In genomic region chr14:55497449-55497821, GRCm38 (mm10) we compare ENCODE assay signal across 9 mouse cellular contexts. TPM values are rescaled to one million over a fixed set of nuclear protein-coding genes. Genes with fewer than 3 reads are reported as not detected.
DNase-seq lines count a peak whose midpoint lies in the region; ATAC-seq and TF ChIP-seq lines count a peak whose summit lies in the region.
"Had no signal": no experiment of that assay in that cellular context is flagged by ENCODE, and none has a peak within 500 bp of the region (broad histone marks: within the 10 kb centered on the region; RNA-seq: fewer than 3 reads in every experiment).

No protein-coding gene starts in this region.

- no peaks in the 10 kb centered on the region for H3K9me3 ChIP-seq in embryonic facial prominence, embryonic 14.5 days (ENCODE audit: control insufficient read depth, low read length)
- no peaks in the 10 kb centered on the region for H3K9me3 ChIP-seq in heart, embryonic 13.5 days
- H3K9me3 ChIP-seq in kidney, embryonic 16.5 days (ENCODE audit: low read length) = no peaks in the 10 kb centered on the region
- H3K9me3 ChIP-seq in liver, embryonic 14.5 days (ENCODE audit: control insufficient read depth, low read length) = no peaks in the 10 kb centered on the region
- no peaks in the 10 kb centered on the region for H3K9me3 ChIP-seq in neural tube, embryonic 11.5 days (ENCODE audit: control insufficient read depth, low read length)
- H3K9me3 ChIP-seq in stomach, postnatal 0 days (ENCODE audit: control insufficient read depth, low read length) = no peaks in the 10 kb centered on the region

- no peak overlapping the region for H3K4me3 ChIP-seq in embryonic facial prominence, embryonic 14.5 days (ENCODE audit: low read depth, low read length)
- H3K4me3 ChIP-seq in heart, embryonic 13.5 days = no peak overlapping the region
- H3K4me3 ChIP-seq in kidney, embryonic 16.5 days (ENCODE audit: low read length) = no peak overlapping the region
- H3K4me3 ChIP-seq in liver, embryonic 14.5 days (ENCODE audit: insufficient read depth in 1 of 2, low read depth in 2 of 2, low read length in 2 of 2) = no peak overlapping the region
- H3K4me3 ChIP-seq in neural tube, embryonic 11.5 days (ENCODE audit: low read depth, low read length) = no peak overlapping the region
- H3K4me3 ChIP-seq in stomach, postnatal 0 days (ENCODE audit: low read depth, low read length) = no peak overlapping the region
- H3K4me3 ChIP-seq: erythroblast, embryonic 14.5 days had no signal

- peak; percentile 91 for DNase-seq in CD4-positive, CD25-positive, alpha-beta regulatory T cell, adult 2 months (ENCODE audit: low read depth, low spot score)
- peak; percentile 65 to 82 for DNase-seq in adrenal gland, postnatal 4 days (ENCODE audit: low spot score in 2 of 2)
- DNase-seq in embryonic facial prominence, embryonic 14.5 days (ENCODE audit: low spot score) = peak; percentile 80
- peak; percentile 51 to 64 (median 59) for DNase-seq in liver, embryonic 14.5 days (ENCODE audit: low read depth in 3 of 3, low spot score in 3 of 3)
- DNase-seq in neural tube, embryonic 11.5 days (ENCODE audit: low spot score) = peak; percentile 88
- peak; percentile 88 for DNase-seq in stomach, postnatal 0 days (ENCODE audit: low spot score)

- 25% methylated on average over 6 of the region's 6 CpGs for WGBS in embryonic facial prominence, embryonic 14.5 days
- WGBS in heart, embryonic 13.5 days = 25% methylated on average over 6 of the region's 6 CpGs
- 17% methylated on average over 6 of the region's 6 CpGs for WGBS in kidney, embryonic 16.5 days
- WGBS in liver, embryonic 14.5 days (ENCODE audit: insufficient replicate concordance) = 30% methylated on average over 6 of the region's 6 CpGs
- WGBS in neural tube, embryonic 11.5 days = 37% methylated on average over 6 of the region's 6 CpGs
- WGBS in stomach, postnatal 0 days = 14% methylated on average over 6 of the region's 6 CpGs

- peak; percentile 99 for TF ChIP-seq CTCF in liver, embryonic 14.5 days (IDR thresholded peaks at IDR 0.05; ENCODE audit: low read depth)
- peak; percentile 99 for TF ChIP-seq CTCF in stomach, postnatal 0 days (IDR thresholded peaks at IDR 0.05; ENCODE audit: low read depth)

- no peak for TF ChIP-seq EP300 in liver, embryonic 14.5 days (IDR thresholded peaks at IDR 0.05; ENCODE audit: low read depth)
- TF ChIP-seq EP300 in stomach, postnatal 0 days (optimal IDR thresholded peaks at IDR 0.05) = no peak

- no peak overlapping the region for H3K27ac ChIP-seq in embryonic facial prominence, embryonic 14.5 days (replicated peaks; ENCODE audit: low read depth, low read length)
- no peak overlapping the region for H3K27ac ChIP-seq in heart, embryonic 13.5 days (replicated peaks)
- no peak overlapping the region for H3K27ac ChIP-seq in kidney, embryonic 16.5 days (ENCODE audit: low read length)
- H3K27ac ChIP-seq in liver, embryonic 14.5 days = no peak overlapping the region
- H3K27ac ChIP-seq in neural tube, embryonic 11.5 days (ENCODE audit: low read depth, low read length) = no peak overlapping the region
- no peak overlapping the region for H3K27ac ChIP-seq in stomach, postnatal 0 days (replicated peaks)

- H3K27me3 ChIP-seq in embryonic facial prominence, embryonic 14.5 days (replicated peaks; ENCODE audit: control insufficient read depth, insufficient read depth, low read length) = no peaks in the 10 kb centered on the region
- H3K27me3 ChIP-seq in heart, embryonic 13.5 days (replicated peaks) = peaks cover 12% of the 10 kb centered on the region
- no peaks in the 10 kb centered on the region for H3K27me3 ChIP-seq in kidney, embryonic 16.5 days (ENCODE audit: insufficient read depth, low read length)
- H3K27me3 ChIP-seq in liver, embryonic 14.5 days (ENCODE audit: control insufficient read depth, insufficient read depth, low read length) = no peaks in the 10 kb centered on the region
- no peaks in the 10 kb centered on the region for H3K27me3 ChIP-seq in neural tube, embryonic 11.5 days (ENCODE audit: control insufficient read depth, insufficient read depth, low read length)
- H3K27me3 ChIP-seq in stomach, postnatal 0 days (ENCODE audit: control insufficient read depth, insufficient read depth, low read length) = no peaks in the 10 kb centered on the region

- peak; percentile 58; the same call in 1 of the 2 replicates for ATAC-seq in embryonic facial prominence, embryonic 14.5 days (ENCODE audit: low read depth)
- no peak for ATAC-seq in heart, embryonic 13.5 days (ENCODE audit: extremely low read depth, insufficient number of reproducible peaks, low FRiP score, low TSS enrichment)
- ATAC-seq in kidney, embryonic 16.5 days (ENCODE audit: low FRiP score, low TSS enrichment) = peak; percentile 70
- ATAC-seq in liver, embryonic 14.5 days (ENCODE audit: insufficient read depth) = peak; percentile 24
- peak; percentile 46; the same call in 1 of the 2 replicates for ATAC-seq in neural tube, embryonic 11.5 days (ENCODE audit: insufficient read depth, low FRiP score, low TSS enrichment)
- ATAC-seq in stomach, postnatal 0 days (ENCODE audit: low FRiP score, low TSS enrichment) = peak; percentile 62

- H3K36me3 ChIP-seq in embryonic facial prominence, embryonic 14.5 days (ENCODE audit: control insufficient read depth, insufficient read depth, low read length) = no peaks in the 10 kb centered on the region
- no peaks in the 10 kb centered on the region for H3K36me3 ChIP-seq in heart, embryonic 13.5 days
- H3K36me3 ChIP-seq in kidney, embryonic 16.5 days (ENCODE audit: insufficient read depth, low read length) = no peaks in the 10 kb centered on the region; the same call in 1 of the 2 replicates
- H3K36me3 ChIP-seq in liver, embryonic 14.5 days (replicated peaks; ENCODE audit: control insufficient read depth, insufficient read depth, low read depth) = no peaks in the 10 kb centered on the region
- H3K36me3 ChIP-seq in neural tube, embryonic 11.5 days (ENCODE audit: control insufficient read depth, insufficient read depth, low read length) = no peaks in the 10 kb centered on the region; the same call in 1 of the 2 replicates
- H3K36me3 ChIP-seq in stomach, postnatal 0 days (ENCODE audit: control insufficient read depth, insufficient read depth, low read length) = no peaks in the 10 kb centered on the region

- H3K4me1 ChIP-seq in embryonic facial prominence, embryonic 14.5 days (ENCODE audit: control insufficient read depth, insufficient read depth, low read length) = no peaks in the 10 kb centered on the region
- peaks cover 18% of the 10 kb centered on the region for H3K4me1 ChIP-seq in heart, embryonic 13.5 days
- H3K4me1 ChIP-seq in kidney, embryonic 16.5 days (ENCODE audit: insufficient read depth, low read length) = peaks cover 4% of the 10 kb centered on the region; the same call in 1 of the 2 replicates
- H3K4me1 ChIP-seq in liver, embryonic 14.5 days (replicated peaks; ENCODE audit: control insufficient read depth in 2 of 2, insufficient read depth in 2 of 2, low read length in 1 of 2) = peaks cover 0 to 2% of the 10 kb centered on the region in 2 experiments; a peak in 2 of 4 replicates
- no peaks in the 10 kb centered on the region for H3K4me1 ChIP-seq in neural tube, embryonic 11.5 days (ENCODE audit: control insufficient read depth, insufficient read depth, low read length)
- H3K4me1 ChIP-seq in stomach, postnatal 0 days (replicated peaks; ENCODE audit: control insufficient read depth, insufficient read depth) = no peaks in the 10 kb centered on the region

- H3K9ac ChIP-seq in embryonic facial prominence, embryonic 14.5 days (ENCODE audit: low read depth, low read length) = peak overlapping the region; percentile 43; the same call in 1 of the 2 replicates
- 0 out of 2 replicates have a peak overlapping the region, but pooled peaks have one; percentile 17 for H3K9ac ChIP-seq in heart, embryonic 13.5 days
- H3K9ac ChIP-seq in kidney, embryonic 16.5 days (replicated peaks; ENCODE audit: low read length) = peak overlapping the region; percentile 63; the same call in 1 of the 2 replicates
- H3K9ac ChIP-seq in liver, embryonic 14.5 days (replicated peaks) = no peak overlapping the region
- H3K9ac ChIP-seq in neural tube, embryonic 11.5 days (ENCODE audit: low read length) = no peak overlapping the region
- H3K9ac ChIP-seq in stomach, postnatal 0 days (ENCODE audit: low read length) = no peak overlapping the region

- no peak overlapping the region for H3K4me2 ChIP-seq in embryonic facial prominence, embryonic 14.5 days (ENCODE audit: low read depth, low read length)
- no peak overlapping the region for H3K4me2 ChIP-seq in heart, embryonic 13.5 days
- H3K4me2 ChIP-seq in kidney, embryonic 16.5 days (replicated peaks; ENCODE audit: low read depth, low read length) = no peak overlapping the region
- H3K4me2 ChIP-seq in liver, embryonic 14.5 days (ENCODE audit: low read depth) = no peak overlapping the region
- H3K4me2 ChIP-seq in neural tube, embryonic 11.5 days (ENCODE audit: low read depth) = no peak overlapping the region
- H3K4me2 ChIP-seq in stomach, postnatal 0 days (replicated peaks; ENCODE audit: low read depth) = no peak overlapping the region

RNA-seq across cellular contexts. Expression of gene Carmil3, which starts 7.0 kb away (rescaled TPM):
- 10 to 100 TPM; 19.6 to 25.4 TPM for total RNA-seq in adrenal gland, postnatal 4 days (2021)
- polyA plus RNA-seq in embryonic facial prominence, embryonic 14.5 days (2014; fragmentation: Nextera tagmentation; extraction: Ambion mirVana) = 3.4 and 3.9 TPM in 2 replicates
- polyA plus RNA-seq in heart, embryonic 13.5 days (2015; fragmentation: Nextera tagmentation; extraction: Ambion mirVana) = 1.9 TPM in 2 replicates
- 2.5 and 3.0 TPM in 2 replicates for polyA plus RNA-seq in kidney, embryonic 16.5 days (2015; fragmentation: Nextera tagmentation; extraction: Ambion mirVana)
- polyA plus RNA-seq in liver, embryonic 14.5 days (2012; rRNA removed) = 2.6 TPM in 2 replicates
- 0.32 and 0.45 TPM in 2 replicates for polyA plus RNA-seq in liver, embryonic 14.5 days (2014; fragmentation: Nextera tagmentation; extraction: Ambion mirVana)
- polyA plus RNA-seq in neural tube, embryonic 11.5 days (2014; fragmentation: Nextera tagmentation; extraction: Ambion mirVana) = 9.4 and 9.5 TPM in 2 replicates
- polyA plus RNA-seq in stomach, postnatal 0 days (2015; fragmentation: Nextera tagmentation; extraction: Ambion mirVana) = 0.46 and 0.81 TPM in 2 replicates
- polyA plus RNA-seq: erythroblast, embryonic 14.5 days had no signal

RNA-seq across cellular contexts. Expression of gene Cpne6, which starts 12.8 kb away (rescaled TPM):
- 1 to 10 TPM in 1 of 2 experiments, under 1 TPM in 1; 0.53 to 1.1 TPM for total RNA-seq in adrenal gland, postnatal 4 days (2021)
- 3.7 and 5.2 TPM in 2 replicates for polyA plus RNA-seq in embryonic facial prominence, embryonic 14.5 days (2014; fragmentation: Nextera tagmentation; extraction: Ambion mirVana)
- polyA plus RNA-seq in heart, embryonic 13.5 days (2015; fragmentation: Nextera tagmentation; extraction: Ambion mirVana) = 0.43 and 0.47 TPM in 2 replicates
- 0.21 and 0.46 TPM in 2 replicates for polyA plus RNA-seq in kidney, embryonic 16.5 days (2015; fragmentation: Nextera tagmentation; extraction: Ambion mirVana)
- polyA plus RNA-seq in liver, embryonic 14.5 days (2012; rRNA removed) = 0.05 and 0.06 TPM in 2 replicates
- not detected in 2 replicates for polyA plus RNA-seq in liver, embryonic 14.5 days (2014; fragmentation: Nextera tagmentation; extraction: Ambion mirVana)
- polyA plus RNA-seq in neural tube, embryonic 11.5 days (2014; fragmentation: Nextera tagmentation; extraction: Ambion mirVana) = 0.99 and 1.7 TPM in 2 replicates
- polyA plus RNA-seq in stomach, postnatal 0 days (2015; fragmentation: Nextera tagmentation; extraction: Ambion mirVana) = 0.08 and 0.17 TPM in 2 replicates
- polyA plus RNA-seq: erythroblast, embryonic 14.5 days had no signal

RNA-seq across cellular contexts. Expression of gene Dhrs4, which starts 18.9 kb away (rescaled TPM):
- 10 to 100 TPM; 82.9 to 85.8 TPM for total RNA-seq in adrenal gland, postnatal 4 days (2021)
- 46.9 and 47.4 TPM in 2 replicates for polyA plus RNA-seq in embryonic facial prominence, embryonic 14.5 days (2014; fragmentation: Nextera tagmentation; extraction: Ambion mirVana)
- polyA plus RNA-seq in heart, embryonic 13.5 days (2015; fragmentation: Nextera tagmentation; extraction: Ambion mirVana) = 64.7 and 68.9 TPM in 2 replicates
- 147 and 157 TPM in 2 replicates for polyA plus RNA-seq in kidney, embryonic 16.5 days (2015; fragmentation: Nextera tagmentation; extraction: Ambion mirVana)
- 40.3 and 44.1 TPM in 2 replicates for polyA plus RNA-seq in liver, embryonic 14.5 days (2012; rRNA removed)
- polyA plus RNA-seq in liver, embryonic 14.5 days (2014; fragmentation: Nextera tagmentation; extraction: Ambion mirVana) = 40.4 and 42.2 TPM in 2 replicates
- 33.2 and 36.5 TPM in 2 replicates for polyA plus RNA-seq in neural tube, embryonic 11.5 days (2014; fragmentation: Nextera tagmentation; extraction: Ambion mirVana)
- 53.7 and 54.5 TPM in 2 replicates for polyA plus RNA-seq in stomach, postnatal 0 days (2015; fragmentation: Nextera tagmentation; extraction: Ambion mirVana)

RNA-seq across cellular contexts. Expression of gene Nrl, which starts 27.3 kb away (rescaled TPM):
- total RNA-seq in adrenal gland, postnatal 4 days (2021) = not detected
- not detected in 2 replicates for polyA plus RNA-seq in embryonic facial prominence, embryonic 14.5 days (2014; fragmentation: Nextera tagmentation; extraction: Ambion mirVana)
- polyA plus RNA-seq in heart, embryonic 13.5 days (2015; fragmentation: Nextera tagmentation; extraction: Ambion mirVana) = not detected in 2 replicates
- polyA plus RNA-seq in kidney, embryonic 16.5 days (2015; fragmentation: Nextera tagmentation; extraction: Ambion mirVana) = not detected in 2 replicates
- not detected in 2 replicates for polyA plus RNA-seq in liver, embryonic 14.5 days (2012; rRNA removed)
- not detected in 2 replicates for polyA plus RNA-seq in liver, embryonic 14.5 days (2014; fragmentation: Nextera tagmentation; extraction: Ambion mirVana)
- not detected in 2 replicates for polyA plus RNA-seq in neural tube, embryonic 11.5 days (2014; fragmentation: Nextera tagmentation; extraction: Ambion mirVana)
- 0.11 TPM in 1 of 2 replicates, not detected in the other for polyA plus RNA-seq in stomach, postnatal 0 days (2015; fragmentation: Nextera tagmentation; extraction: Ambion mirVana)

RNA-seq across cellular contexts. Expression of gene Pck2, which starts 42.6 kb away (rescaled TPM):
- total RNA-seq in adrenal gland, postnatal 4 days (2021) = 10 to 100 TPM; 63.4 to 64.0 TPM
- polyA plus RNA-seq in embryonic facial prominence, embryonic 14.5 days (2014; fragmentation: Nextera tagmentation; extraction: Ambion mirVana) = 28.1 and 32.7 TPM in 2 replicates
- 40.9 and 43.9 TPM in 2 replicates for polyA plus RNA-seq in heart, embryonic 13.5 days (2015; fragmentation: Nextera tagmentation; extraction: Ambion mirVana)
- 64.2 and 66.0 TPM in 2 replicates for polyA plus RNA-seq in kidney, embryonic 16.5 days (2015; fragmentation: Nextera tagmentation; extraction: Ambion mirVana)
- polyA plus RNA-seq in liver, embryonic 14.5 days (2012; rRNA removed) = 19.6 and 21.9 TPM in 2 replicates
- polyA plus RNA-seq in liver, embryonic 14.5 days (2014; fragmentation: Nextera tagmentation; extraction: Ambion mirVana) = 15.6 and 20.6 TPM in 2 replicates
- 14.5 and 14.7 TPM in 2 replicates for polyA plus RNA-seq in neural tube, embryonic 11.5 days (2014; fragmentation: Nextera tagmentation; extraction: Ambion mirVana)
- polyA plus RNA-seq in stomach, postnatal 0 days (2015; fragmentation: Nextera tagmentation; extraction: Ambion mirVana) = 15.7 and 16.1 TPM in 2 replicates

Comparison
In these comparisons a context has a peak if more than half of its experiments do, and no peak if none do; other contexts are left out.
1. H3K9ac ChIP-seq: peak in embryonic facial prominence, embryonic 14.5 days (single experiment), heart, embryonic 13.5 days (single experiment) and kidney, embryonic 16.5 days (single experiment); none in liver, embryonic 14.5 days (single experiment), neural tube, embryonic 11.5 days (single experiment) and stomach, postnatal 0 days (single experiment).
2. Peak in every context shown above with its lines, with median percentiles within 50 percentile points of each other: DNase-seq.